Mouse (Mus musculus) heart, embryonic 16.5 days (tissue): ENCODE data around the gene Arhgap18. TPM values are rescaled to one million over a fixed set of nuclear protein-coding genes. Genes with fewer than 3 reads are reported as not detected.

ENCODE experiments used
- ATAC-seq: fragments of 200-750 bp; cut with Nextera tagmentation; replicated peaks from 2 replicates; pipeline ENCODE4 v1.8.0; 2017; ENCODE audit warnings: moderate number of reproducible peaks; ENCODE audit not compliant: insufficient read depth, low FRiP score; ENCODE audit errors: extremely low read depth
- H3K27ac ChIP-seq: fragments of 300-500 bp; sonication (generic); 2 replicates; pipeline ENCODE4 v1.5.1; 2014; ENCODE audit warnings: mild to moderate bottlenecking, low read length, control low read depth, moderate library complexity
- H3K27me3 ChIP-seq: fragments of 300-500 bp; sonication (generic); 2 replicates; pipeline ENCODE4 v1.6.1; 2014; ENCODE audit warnings: low read length, mixed read lengths; ENCODE audit not compliant: control insufficient read depth, insufficient read depth
- H3K36me3 ChIP-seq: fragments of 300-500 bp; sonication (generic); 2 replicates; pipeline ENCODE4 v1.6.1; 2014; ENCODE audit not compliant: control insufficient read depth, insufficient read depth
- H3K4me1 ChIP-seq: fragments of 300-500 bp; sonication (generic); 2 replicates; pipeline ENCODE4 v1.6.1; 2014; ENCODE audit warnings: low read length, mixed read lengths; ENCODE audit not compliant: control insufficient read depth, insufficient read depth
- H3K4me2 ChIP-seq: fragments of 300-500 bp; sonication (generic); 2 replicates; pipeline ENCODE4 v1.6.1; 2014; ENCODE audit warnings: low read depth, mild to moderate bottlenecking, control low read depth, low read length
- H3K4me3 ChIP-seq: fragments of 300-500 bp; sonication (generic); 2 replicates; pipeline ENCODE4 v1.5.1; 2014; ENCODE audit warnings: mild to moderate bottlenecking, control low read depth, low read length
- H3K9ac ChIP-seq: fragments of 300-500 bp; sonication (generic); 2 replicates; pipeline ENCODE4 v1.6.1; 2014; ENCODE audit warnings: low read length, control low read depth
- H3K9me3 ChIP-seq: fragments of 300-500 bp; sonication (generic); replicated peaks from 2 replicates; pipeline ENCODE4 v1.6.1; 2016; ENCODE audit warnings: low read length; ENCODE audit not compliant: control insufficient read depth
- WGBS: fragments of 180-500 bp; shearing (Covaris S2); extraction: QIAGEN DNeasy Blood & Tissue Kit; methylation state at CpG from one replicate; pipeline ENCODE4 v1.1.7; 2014; 5-methylcytosine and 5-hydroxymethylcytosine counted together
- polyA plus RNA-seq: library from polyadenylated mRNA; unstranded; fragments of >200 nt; fragmentation: Nextera tagmentation; extraction: Ambion mirVana; gene quantifications from 2 replicates; pipeline ENCODE4 v1.2.1, GENCODE M21; 2015

The Arhgap18 gene
- polyA plus RNA-seq, 1 experiment from 2014 or later, result 39.6 TPM

GRCm38 (mm10) chr10:26861231-26861630 lies 108.0 kb downstream of the Arhgap18 start:
- H3K4me2 ChIP-seq, result no peak overlapping the region
- peaks cover 14% of the 10 kb centered on the region for H3K36me3 ChIP-seq
- ATAC-seq, result no peak
- H3K27ac ChIP-seq, result no peak overlapping the region
- no peaks in the 10 kb centered on the region for H3K9me3 ChIP-seq
- H3K4me3 ChIP-seq, result no peak overlapping the region
- no peaks in the 10 kb centered on the region for H3K27me3 ChIP-seq
- H3K9ac ChIP-seq, result no peak overlapping the region
- H3K4me1 ChIP-seq, result peaks cover under 1% of the 10 kb centered on the region; the same call in 1 of the 2 replicates

GRCm38 (mm10) chr10:26862207-26862606 lies 109.0 kb downstream of the Arhgap18 start:
- no peak for ATAC-seq
- Histone ChIP-seq H3K36me3 (peaks cover 9% of the 10 kb centered on the region), H3K27ac (no peak overlapping the region), H3K4me3 (no peak overlapping the region), H3K9ac (no peak overlapping the region), H3K4me2 (no peak overlapping the region), H3K27me3 (no peaks in the 10 kb centered on the region), H3K4me1 (no peaks in the 10 kb centered on the region), H3K9me3 (no peaks in the 10 kb centered on the region)
- 86% methylated on average over 4 of the region's 4 CpGs for WGBS

GRCm38 (mm10) chr10:26863982-26864381 lies 110.8 kb downstream of the Arhgap18 start:
- Histone ChIP-seq H3K4me3 (no peak overlapping the region), H3K27ac (no peak overlapping the region), H3K9ac (no peak overlapping the region), H3K4me2 (no peak overlapping the region), H3K4me1 (no peaks in the 10 kb centered on the region), H3K27me3 (no peaks in the 10 kb centered on the region), H3K9me3 (no peaks in the 10 kb centered on the region), H3K36me3 (peaks cover 9% of the 10 kb centered on the region)
- no peak for ATAC-seq
- 74% methylated on average over 1 of the region's 1 CpGs for WGBS

- H3K27me3 ChIP-seq, result no peaks in the 10 kb centered on the region
- H3K4me2 ChIP-seq, result no peak overlapping the region
- no peak overlapping the region for H3K9ac ChIP-seq
- H3K4me1 ChIP-seq, result no peaks in the 10 kb centered on the region
- ATAC-seq, result no peak
- H3K27ac ChIP-seq, result no peak overlapping the region
- H3K9me3 ChIP-seq, result no peaks in the 10 kb centered on the region
- WGBS, result 58% methylated on average over 2 of the region's 2 CpGs
- H3K4me3 ChIP-seq, result no peak overlapping the region
- H3K36me3 ChIP-seq, result peaks cover 2% of the 10 kb centered on the region
Measured at GRCm38 (mm10) chr10:26870802-26871201, 117.6 kb downstream of the Arhgap18 start.

- no peaks in the 10 kb centered on the region for H3K9me3 ChIP-seq
- H3K4me2 ChIP-seq, result no peak overlapping the region
- no peak for ATAC-seq
- WGBS, result 87% methylated on average over 11 of the region's 11 CpGs
- no peak overlapping the region for H3K4me3 ChIP-seq
- 0 out of 2 replicates have a peak, but pooled peaks cover 2% of the 10 kb centered on the region for H3K4me1 ChIP-seq
- no peaks in the 10 kb centered on the region for H3K27me3 ChIP-seq
- H3K27ac ChIP-seq, result no peak overlapping the region
- H3K9ac ChIP-seq, result no peak overlapping the region
- H3K36me3 ChIP-seq, result peaks cover 4% of the 10 kb centered on the region; the same call in 1 of the 2 replicates
Measured at GRCm38 (mm10) chr10:26877309-26877708, 124.1 kb downstream of the Arhgap18 start.

- 42% methylated on average over 9 of the region's 9 CpGs for WGBS
- H3K27me3 ChIP-seq, result no peaks in the 10 kb centered on the region
- no peak overlapping the region for H3K4me3 ChIP-seq
- H3K4me1 ChIP-seq, result 0 out of 2 replicates have a peak, but pooled peaks cover 2% of the 10 kb centered on the region
- no peak overlapping the region for H3K27ac ChIP-seq
- peak; percentile 69; the same call in 1 of the 2 replicates for ATAC-seq
- no peak overlapping the region for H3K9ac ChIP-seq
- H3K4me2 ChIP-seq, result no peak overlapping the region
- peaks cover 6% of the 10 kb centered on the region; the same call in 1 of the 2 replicates for H3K36me3 ChIP-seq
- no peaks in the 10 kb centered on the region for H3K9me3 ChIP-seq
Measured at GRCm38 (mm10) chr10:26878924-26879600, 125.8 kb downstream of the Arhgap18 start.

GRCm38 (mm10) chr10:26884949-26885348 lies 131.7 kb downstream of the Arhgap18 start:
- H3K9ac ChIP-seq, result no peak overlapping the region
- H3K4me1 ChIP-seq, result no peaks in the 10 kb centered on the region
- no peak overlapping the region for H3K27ac ChIP-seq
- peaks cover 8% of the 10 kb centered on the region; the same call in 1 of the 2 replicates for H3K36me3 ChIP-seq
- no peaks in the 10 kb centered on the region for H3K27me3 ChIP-seq
- no peak overlapping the region for H3K4me2 ChIP-seq
- H3K9me3 ChIP-seq, result no peaks in the 10 kb centered on the region
- WGBS, result 86% methylated on average over 8 of the region's 8 CpGs
- no peak for ATAC-seq
- H3K4me3 ChIP-seq, result no peak overlapping the region

- 51% methylated on average over 6 of the region's 6 CpGs for WGBS
- H3K27ac ChIP-seq, result no peak overlapping the region
- no peak for ATAC-seq
Measured at GRCm38 (mm10) chr10:26889226-26889625, 136.0 kb downstream of the Arhgap18 start.

GRCm38 (mm10) chr10:26889754-26890153 lies 136.5 kb downstream of the Arhgap18 start:
- H3K9ac ChIP-seq, result no peak overlapping the region
- peaks cover 9% of the 10 kb centered on the region for H3K36me3 ChIP-seq
- no peaks in the 10 kb centered on the region for H3K9me3 ChIP-seq
- 80% methylated on average over 2 of the region's 2 CpGs for WGBS
- no peak for ATAC-seq
- H3K4me1 ChIP-seq, result no peaks in the 10 kb centered on the region
- H3K27ac ChIP-seq, result no peak overlapping the region
- no peaks in the 10 kb centered on the region for H3K27me3 ChIP-seq
- H3K4me2 ChIP-seq, result no peak overlapping the region
- no peak overlapping the region for H3K4me3 ChIP-seq

More at GRCm38 (mm10) chr10:26889226-26889625, 136.0 kb downstream of the Arhgap18 start:
- Histone ChIP-seq H3K27me3 (no peaks in the 10 kb centered on the region), H3K36me3 (peaks cover 9% of the 10 kb centered on the region), H3K9me3 (no peaks in the 10 kb centered on the region), H3K4me3 (no peak overlapping the region), H3K4me1 (no peaks in the 10 kb centered on the region), H3K4me2 (no peak overlapping the region), H3K9ac (no peak overlapping the region)
